Mouse (Mus musculus) embryonic facial prominence, embryonic 15.5 days (tissue): ENCODE measurements around the gene Gm44503. TPM values are rescaled to one million over a fixed set of nuclear protein-coding genes. Genes with fewer than 3 reads are reported as not detected.
A peak's percentile ranks its signal among the peaks of the same experiment; 100 is the strongest.

Experiments
- ATAC-seq: fragments of 200-750 bp; cut with Nextera tagmentation; 2 replicates; pipeline ENCODE4 v1.8.0; 2017; ENCODE audit warnings: low read depth, moderate TSS enrichment; ENCODE audit not compliant: insufficient number of reproducible peaks, low FRiP score, low TSS enrichment
- H3K27ac ChIP-seq: fragments of 300-500 bp; sonication (generic); replicated peaks from 2 replicates; pipeline ENCODE4 v1.5.1; 2015; ENCODE audit warnings: mild to moderate bottlenecking, inconsistent platforms
- H3K27me3 ChIP-seq: fragments of 300-500 bp; sonication (generic); 2 replicates; pipeline ENCODE4 v1.6.1; 2015; ENCODE audit warnings: inconsistent platforms
- H3K36me3 ChIP-seq: fragments of 300-500 bp; sonication (generic); 2 replicates; pipeline ENCODE4 v1.6.1; 2015; ENCODE audit warnings: mild to moderate bottlenecking, inconsistent platforms
- H3K4me1 ChIP-seq: fragments of 300-500 bp; sonication (generic); 2 replicates; pipeline ENCODE4 v1.6.1; 2015; ENCODE audit warnings: inconsistent platforms
- H3K4me2 ChIP-seq: fragments of 300-500 bp; sonication (generic); replicated peaks from 2 replicates; pipeline ENCODE4 v1.6.1; 2015; ENCODE audit warnings: mild to moderate bottlenecking, inconsistent platforms
- H3K4me3 ChIP-seq: fragments of 300-500 bp; sonication (generic); replicated peaks from 2 replicates; pipeline ENCODE4 v1.5.1; 2015; ENCODE audit warnings: mild to moderate bottlenecking, inconsistent platforms
- H3K9ac ChIP-seq: fragments of 300-500 bp; sonication (generic); 2 replicates; pipeline ENCODE4 v1.6.1; 2015; ENCODE audit warnings: inconsistent platforms
- H3K9me3 ChIP-seq: fragments of 300-500 bp; sonication (generic); replicated peaks from 2 replicates; pipeline ENCODE4 v1.6.1; 2016; ENCODE audit warnings: inconsistent platforms
- WGBS: fragments of 180-500 bp; shearing (Covaris S2); methylation state at CpG from one replicate; pipeline ENCODE4 v1.1.7; 2015; 5-methylcytosine and 5-hydroxymethylcytosine counted together
- polyA plus RNA-seq: library from polyadenylated mRNA; unstranded; fragments of >200 nt; fragmentation: Nextera tagmentation; extraction: Ambion mirVana; gene quantifications from 2 replicates; pipeline ENCODE4 v1.2.1, GENCODE M21; 2015

Gene Gm44503
- polyA plus RNA-seq, 1 experiment from 2014 or later: not detected

GRCm38 (mm10) chr9:73030443-73030842 is 71.8 kb downstream of the Gm44503 start:
- H3K9me3 ChIP-seq: no peaks in the 10 kb centered on the region
- no peaks in the 10 kb centered on the region for H3K4me1 ChIP-seq
- peaks cover 42% of the 10 kb centered on the region for H3K36me3 ChIP-seq
- H3K4me3 ChIP-seq: no peak overlapping the region
- 88% methylated on average over 1 of the region's 1 CpGs for WGBS
- H3K9ac ChIP-seq: no peak overlapping the region
- no peak overlapping the region for H3K27ac ChIP-seq
- no peak overlapping the region for H3K4me2 ChIP-seq
- no peak for ATAC-seq
- H3K27me3 ChIP-seq: no peaks in the 10 kb centered on the region

GRCm38 (mm10) chr9:73031421-73031820 is 72.8 kb downstream of the Gm44503 start:
- Histone ChIP-seq H3K9ac (no peak overlapping the region), H3K4me3 (no peak overlapping the region), H3K4me2 (no peak overlapping the region), H3K9me3 (no peaks in the 10 kb centered on the region), H3K27me3 (no peaks in the 10 kb centered on the region), H3K27ac (no peak overlapping the region), H3K36me3 (peaks cover 42% of the 10 kb centered on the region), H3K4me1 (no peaks in the 10 kb centered on the region)
- WGBS: 71% methylated on average over 4 of the region's 4 CpGs
- ATAC-seq: no peak

GRCm38 (mm10) chr9:73033406-73033805 is 74.8 kb downstream of the Gm44503 start:
- no peak overlapping the region for H3K27ac ChIP-seq
- H3K9me3 ChIP-seq: no peaks in the 10 kb centered on the region
- peaks cover 42% of the 10 kb centered on the region for H3K36me3 ChIP-seq
- H3K27me3 ChIP-seq: no peaks in the 10 kb centered on the region
- no peak overlapping the region for H3K4me3 ChIP-seq
- no peak overlapping the region for H3K4me2 ChIP-seq
- 93% methylated on average over 1 of the region's 1 CpGs for WGBS
- no peak overlapping the region for H3K9ac ChIP-seq
- H3K4me1 ChIP-seq: no peaks in the 10 kb centered on the region
- ATAC-seq: no peak

GRCm38 (mm10) chr9:73039222-73039945 is 80.7 kb downstream of the Gm44503 start:
- H3K27me3 ChIP-seq: no peaks in the 10 kb centered on the region
- H3K9ac ChIP-seq: peak overlapping the region; percentile 80
- H3K27ac ChIP-seq: peak overlapping the region; percentile 85
- WGBS: under 1% methylated on average over 49 of the region's 49 CpGs
- ATAC-seq: peak; percentile 88
- H3K4me1 ChIP-seq: peaks cover 23% of the 10 kb centered on the region
- H3K4me2 ChIP-seq: peak overlapping the region; percentile 67
- H3K9me3 ChIP-seq: no peaks in the 10 kb centered on the region
- no peaks in the 10 kb centered on the region for H3K36me3 ChIP-seq
- H3K4me3 ChIP-seq: peak overlapping the region; percentile 75

GRCm38 (mm10) chr9:73040080-73040479 is 81.4 kb downstream of the Gm44503 start, which contains the start of gene Pigb:
Gene Pigb, minus strand, starts transcription at chr9:73040378.
- peak within 1 kb of the TSS; percentile 75 for H3K4me3 ChIP-seq
- peak within 1 kb of the TSS; percentile 85 for H3K27ac ChIP-seq
- ATAC-seq: no peak
- H3K4me1 ChIP-seq: peaks cover 30% of the 10 kb centered on the region
- 32% methylated on average over 6 of the region's 6 CpGs for whole genome bisulfite sequencing
- H3K4me2 ChIP-seq: peak within 1 kb of the TSS; percentile 67
- no peaks in the 10 kb centered on the region for H3K9me3 ChIP-seq
- H3K27me3 ChIP-seq: no peaks in the 10 kb centered on the region
- peak within 1 kb of the TSS; percentile 80 for H3K9ac ChIP-seq
- no peaks in the 10 kb centered on the region for H3K36me3 ChIP-seq

- H3K27ac ChIP-seq: no peak within 1 kb of the TSS
Observed at GRCm38 (mm10) chr9:73044146-73045079, 85.8 kb downstream of the Gm44503 start, which contains the start of gene Rab27a. Gene Rab27a, plus strand, starts transcription at chr9:73044854.

GRCm38 (mm10) chr9:73045204-73045603 is 86.6 kb downstream of the Gm44503 start:
- 5% methylated on average over 7 of the region's 7 CpGs for WGBS
- Histone ChIP-seq H3K4me1 (peaks cover 30% of the 10 kb centered on the region), H3K36me3 (no peaks in the 10 kb centered on the region), H3K27me3 (no peaks in the 10 kb centered on the region), H3K4me2 (peak overlapping the region; percentile 95), H3K9ac (peak overlapping the region; percentile 47), H3K4me3 (peak overlapping the region; percentile 52), H3K27ac (no peak overlapping the region), H3K9me3 (no peaks in the 10 kb centered on the region)
- no peak for ATAC-seq

More at GRCm38 (mm10) chr9:73044146-73045079, 85.8 kb downstream of the Gm44503 start, which contains the start of gene Rab27a:
- H3K4me3 ChIP-seq: peak within 1 kb of the TSS; percentile 52
- H3K9me3 ChIP-seq: no peaks in the 10 kb centered on the region
- no peaks in the 10 kb centered on the region for H3K27me3 ChIP-seq
- no peaks in the 10 kb centered on the region for H3K36me3 ChIP-seq
- ATAC-seq: peak; percentile 75
- H3K4me2 ChIP-seq: peak within 1 kb of the TSS; percentile 95
- peak within 1 kb of the TSS; percentile 47 for H3K9ac ChIP-seq
- 1% methylated on average over 41 of the region's 41 CpGs for WGBS
- peaks cover 32% of the 10 kb centered on the region for H3K4me1 ChIP-seq

- H3K27me3 ChIP-seq: no peaks in the 10 kb centered on the region
- no peaks in the 10 kb centered on the region for H3K9me3 ChIP-seq
- ATAC-seq: no peak
- H3K4me1 ChIP-seq: peaks cover 27% of the 10 kb centered on the region
- no peaks in the 10 kb centered on the region for H3K36me3 ChIP-seq
- 69% methylated on average over 10 of the region's 10 CpGs for WGBS
- H3K9ac ChIP-seq: 0 out of 2 replicates have a peak overlapping the region, but pooled peaks have one; percentile 12
- no peak overlapping the region for H3K27ac ChIP-seq
- H3K4me2 ChIP-seq: peak overlapping the region; percentile 95
- peak overlapping the region; percentile 52; the same call in 1 of the 2 replicates for H3K4me3 ChIP-seq
Observed at GRCm38 (mm10) chr9:73045711-73046110, 87.1 kb downstream of the Gm44503 start.

- no peak overlapping the region for H3K4me3 ChIP-seq
- H3K27ac ChIP-seq: no peak overlapping the region
- H3K9ac ChIP-seq: no peak overlapping the region
- no peaks in the 10 kb centered on the region for H3K9me3 ChIP-seq
- peaks cover 28% of the 10 kb centered on the region for H3K4me1 ChIP-seq
- no peaks in the 10 kb centered on the region for H3K36me3 ChIP-seq
- no peak for ATAC-seq
- 80% methylated on average over 2 of the region's 2 CpGs for WGBS
- no peak overlapping the region for H3K4me2 ChIP-seq
- no peaks in the 10 kb centered on the region for H3K27me3 ChIP-seq
Observed at GRCm38 (mm10) chr9:73047906-73048305, 89.3 kb downstream of the Gm44503 start.

GRCm38 (mm10) chr9:73048927-73049326 is 90.3 kb downstream of the Gm44503 start:
- Histone ChIP-seq H3K4me3 (no peak overlapping the region), H3K36me3 (no peaks in the 10 kb centered on the region), H3K9ac (no peak overlapping the region), H3K27ac (no peak overlapping the region), H3K4me2 (no peak overlapping the region), H3K27me3 (no peaks in the 10 kb centered on the region), H3K4me1 (peaks cover 26% of the 10 kb centered on the region), H3K9me3 (no peaks in the 10 kb centered on the region)
- no peak for ATAC-seq
- WGBS: 16% methylated on average over 4 of the region's 4 CpGs

- no peaks in the 10 kb centered on the region for H3K27me3 ChIP-seq
- no peak overlapping the region for H3K9ac ChIP-seq
- no peak overlapping the region for H3K4me2 ChIP-seq
- H3K27ac ChIP-seq: no peak overlapping the region
- H3K4me3 ChIP-seq: no peak overlapping the region
- WGBS: 74% methylated on average over 5 of the region's 5 CpGs
- H3K4me1 ChIP-seq: peaks cover 17% of the 10 kb centered on the region; the same call in 1 of the 2 replicates
- ATAC-seq: no peak
- H3K36me3 ChIP-seq: no peaks in the 10 kb centered on the region
- H3K9me3 ChIP-seq: no peaks in the 10 kb centered on the region
Observed at GRCm38 (mm10) chr9:73049833-73050232, 91.2 kb downstream of the Gm44503 start.
